Mouse (Mus musculus) layer of hippocampus, adult 9-10 months (tissue): ENCODE measurements at regions not wholly inside any gene's neighbourhood (a gene's known extent, or its start where the extent isn't known, plus 50 kb on each side); places are given as distances from the start of the nearest gene placed in this dataset.

Source experiments
- DNase-seq: peaks from one replicate; pipeline ENCODE4 v3.0.0; 2022; ENCODE audit warnings: low spot score

GRCm38 (mm10) chr9:15175866-15176265 lies 63.0 kb upstream of the Vstm5 start:
- no peak for DNase-seq

- no peak for DNase-seq
Observed at GRCm38 (mm10) chr9:15175412-15175811, 63.4 kb upstream of the Vstm5 start.

- DNase-seq: no peak
Observed at GRCm38 (mm10) chr9:15170911-15171310, 59.0 kb upstream of the Hephl1 start.

GRCm38 (mm10) chr9:15169714-15170113 lies 57.8 kb upstream of the Hephl1 start:
- peak; percentile 12 for DNase-seq

- no peak for DNase-seq
Observed at GRCm38 (mm10) chr9:15168961-15169360, 57.1 kb upstream of the Hephl1 start.

GRCm38 (mm10) chr9:15166896-15167295 lies 55.0 kb upstream of the Hephl1 start:
- DNase-seq: no peak

GRCm38 (mm10) chr9:15166476-15166875 lies 54.6 kb upstream of the Hephl1 start:
- no peak for DNase-seq
